Mouse (Mus musculus) lung, postnatal 0 days (tissue): Measurements from ENCODE around the gene Spryd3. TPM values are rescaled to one million over a fixed set of nuclear protein-coding genes. Genes with fewer than 3 reads are reported as not detected.
A peak's percentile ranks its signal among the peaks of the same experiment; 100 is the strongest.

Experiments used
- ATAC-seq: fragments of 200-750 bp; cut with Nextera tagmentation; 2 replicates; pipeline ENCODE4 v1.8.0; 2017; ENCODE audit warnings: moderate library complexity
- DNase-seq: peaks from one replicate; pipeline ENCODE4 v3.0.0-alpha.2; 2016; ENCODE audit warnings: low spot score
- H3K27ac ChIP-seq: fragments of 300-500 bp; sonication (generic); 2 replicates; pipeline ENCODE4 v1.5.1; 2014; ENCODE audit warnings: antibody characterized with exemption, mild to moderate bottlenecking, low read length, mixed read lengths
- H3K27me3 ChIP-seq: fragments of 300-500 bp; sonication (generic); replicated peaks from 2 replicates; pipeline ENCODE4 v1.6.1; 2014; ENCODE audit warnings: low read length, mixed read lengths; ENCODE audit not compliant: insufficient read depth
- H3K36me3 ChIP-seq: fragments of 300-500 bp; sonication (generic); 2 replicates; pipeline ENCODE4 v1.6.1; 2014; ENCODE audit warnings: low read length, mixed read lengths; ENCODE audit not compliant: insufficient read depth
- H3K4me1 ChIP-seq: fragments of 300-500 bp; sonication (generic); 2 replicates; pipeline ENCODE4 v1.6.1; 2014; ENCODE audit warnings: antibody characterized with exemption, low read depth, low read length, mixed read lengths; ENCODE audit not compliant: insufficient read depth
- H3K4me2 ChIP-seq: fragments of 300-500 bp; sonication (generic); replicated peaks from 2 replicates; pipeline ENCODE4 v1.6.1; 2014; ENCODE audit warnings: low read depth, mild to moderate bottlenecking, low read length, moderate library complexity, mixed read lengths
- H3K4me3 ChIP-seq: fragments of 300-500 bp; sonication (generic); 2 replicates; pipeline ENCODE4 v1.5.1; 2014; ENCODE audit warnings: low read depth, low read length
- H3K9ac ChIP-seq: fragments of 300-500 bp; sonication (generic); replicated peaks from 2 replicates; pipeline ENCODE4 v1.6.1; 2014; ENCODE audit warnings: low read depth, mild to moderate bottlenecking
- H3K9me3 ChIP-seq: fragments of 300-500 bp; sonication (generic); 2 replicates; pipeline ENCODE4 v1.6.1; 2016; ENCODE audit warnings: low read length, mixed read lengths
- CTCF ChIP-seq: IDR thresholded peaks from 2 replicates; pipeline ENCODE4 v1.5.1; 2016; ENCODE audit warnings: antibody characterized with exemption, mild to moderate bottlenecking
- EP300 ChIP-seq: IDR thresholded peaks from 2 replicates; pipeline ENCODE4 v1.6.1; 2016; ENCODE audit warnings: antibody characterized with exemption, mild to moderate bottlenecking, control low read depth
- WGBS: fragments of 180-500 bp; shearing (Covaris S2); extraction: QIAGEN DNeasy Blood & Tissue Kit; methylation state at CpG from one replicate; pipeline ENCODE4 v1.1.7; 2014; 5-methylcytosine and 5-hydroxymethylcytosine counted together
- polyA plus RNA-seq: library from polyadenylated mRNA; unstranded; fragments of >200 nt; fragmentation: Nextera tagmentation; extraction: Ambion mirVana; gene quantifications from 2 replicates; pipeline ENCODE4 v1.2.1, GENCODE M21; 2015

Spryd3 gene
- polyA plus RNA-seq, 1 experiment from 2014 or later = 22.2 TPM

DNA sequence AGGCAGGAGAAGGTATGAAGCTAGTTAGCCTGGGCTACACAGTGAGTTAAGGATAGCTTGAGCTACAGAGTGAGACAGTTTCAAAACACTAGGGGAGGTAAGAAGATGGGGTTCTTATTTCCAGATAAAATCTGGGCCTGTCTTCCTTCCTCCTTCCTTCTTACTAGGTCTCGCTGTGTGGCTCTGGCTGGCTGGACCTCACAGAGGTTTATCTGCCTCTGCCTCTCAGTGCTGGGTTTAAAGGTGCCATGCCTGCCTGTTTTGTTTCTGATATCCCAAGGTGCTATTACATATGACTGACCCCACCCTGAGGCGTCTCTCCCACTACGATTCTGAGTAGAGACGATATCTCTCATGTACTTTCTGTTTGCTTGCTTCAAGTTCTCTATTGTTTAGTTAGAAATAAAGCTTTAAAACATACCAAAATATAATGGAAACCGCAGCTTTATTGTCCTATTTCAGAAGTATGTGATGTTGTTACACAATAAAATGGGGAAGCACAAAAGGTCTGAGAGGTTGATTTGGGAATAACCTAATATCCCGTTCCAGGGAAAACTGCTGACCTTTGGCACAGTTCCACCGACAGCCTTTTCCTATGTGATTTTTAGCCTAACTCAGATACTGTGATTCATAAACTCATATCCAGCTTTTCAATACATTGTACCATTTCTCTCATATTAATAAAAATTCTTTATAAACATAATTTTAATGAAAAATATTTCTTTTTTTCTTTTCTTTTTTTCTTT lies 40.7 kb upstream of the Spryd3 start:
- ATAC-seq (no peak), DNase-seq (peak; percentile 32)
- Histone ChIP-seq H3K9me3 (no peaks in the 10 kb centered on the region), H3K9ac (no peak overlapping the region), H3K4me3 (no peak overlapping the region), H3K36me3 (no peaks in the 10 kb centered on the region), H3K4me2 (no peak overlapping the region), H3K27ac (peak overlapping the region; percentile 27; the same call in 1 of the 2 replicates), H3K27me3 (no peaks in the 10 kb centered on the region), H3K4me1 (no peaks in the 10 kb centered on the region)
- WGBS = 63% methylated on average over 7 of the region's 7 CpGs
- no peak for TF ChIP-seq CTCF
- TF ChIP-seq EP300 = no peak

DNA sequence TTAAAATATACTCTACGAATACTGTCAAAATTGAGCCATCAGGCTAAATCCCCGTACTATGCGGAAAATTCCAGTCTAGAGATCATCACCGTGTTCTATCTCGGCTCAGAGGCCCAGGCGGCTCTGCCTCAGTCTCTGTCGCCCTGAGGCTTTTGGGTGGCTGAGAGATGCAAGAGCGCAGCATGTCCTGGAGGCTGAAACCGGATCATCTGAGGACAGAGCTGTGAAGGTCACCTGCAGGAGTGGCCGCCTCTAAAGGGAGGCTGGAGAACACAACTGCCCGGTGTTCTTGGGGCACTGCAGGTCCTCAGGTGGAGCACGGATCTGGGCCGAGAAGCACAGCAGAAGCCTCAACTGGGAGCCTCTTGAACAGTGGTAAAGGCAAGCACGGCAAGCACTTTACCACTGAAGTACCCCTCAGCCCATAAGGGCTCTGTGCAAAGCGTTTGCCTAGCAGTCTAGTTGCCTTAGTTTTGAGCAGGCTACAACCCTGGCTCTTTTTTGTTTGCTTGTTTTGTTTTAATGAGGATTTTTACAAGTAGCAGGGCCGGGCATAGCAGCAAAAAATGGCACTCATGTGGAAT lies 39.8 kb upstream of the Spryd3 start:
- no peak overlapping the region for H3K9ac ChIP-seq
- H3K9me3 ChIP-seq = no peaks in the 10 kb centered on the region
- H3K36me3 ChIP-seq = no peaks in the 10 kb centered on the region
- WGBS = 73% methylated on average over 16 of the region's 16 CpGs
- no peak overlapping the region for H3K4me3 ChIP-seq
- no peak overlapping the region for H3K4me2 ChIP-seq
- H3K27me3 ChIP-seq = no peaks in the 10 kb centered on the region
- no peaks in the 10 kb centered on the region for H3K4me1 ChIP-seq
- ATAC-seq = peak; percentile 78
- DNase-seq = peak; percentile 77
- no peak overlapping the region for H3K27ac ChIP-seq
- no peak for TF ChIP-seq CTCF
- TF ChIP-seq EP300 = no peak

DNA sequence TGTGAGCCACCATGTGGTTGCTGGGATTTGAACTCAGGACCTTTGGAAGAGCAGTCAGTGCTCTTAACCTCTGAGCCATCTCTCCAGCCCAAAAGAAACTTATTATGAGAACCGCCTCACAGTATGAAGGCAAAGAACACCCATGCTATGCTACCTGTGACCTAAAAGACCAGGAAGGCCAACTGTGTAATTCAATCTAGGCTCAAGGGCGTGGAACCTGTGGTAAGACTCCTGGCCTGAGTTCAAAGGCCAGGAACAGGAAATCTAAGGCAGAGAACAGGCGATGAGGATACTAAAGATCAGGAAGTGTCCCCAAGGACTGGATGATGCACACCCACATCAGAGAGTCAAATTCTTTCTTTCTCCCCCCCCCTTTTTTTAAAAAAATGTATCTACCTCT lies 37.5 kb upstream of the Spryd3 start:
- H3K4me2 ChIP-seq = no peak overlapping the region
- no peaks in the 10 kb centered on the region for H3K36me3 ChIP-seq
- ATAC-seq (no peak), DNase-seq (no peak)
- 82% methylated on average over 3 of the region's 3 CpGs for WGBS
- H3K9ac ChIP-seq = no peak overlapping the region
- H3K27ac ChIP-seq = no peak overlapping the region
- no peak overlapping the region for H3K4me3 ChIP-seq
- H3K27me3 ChIP-seq = no peaks in the 10 kb centered on the region
- no peak for TF ChIP-seq CTCF
- no peak for TF ChIP-seq EP300
- no peaks in the 10 kb centered on the region for H3K4me1 ChIP-seq
- no peaks in the 10 kb centered on the region for H3K9me3 ChIP-seq

- ATAC-seq = no peak
Observed at GRCm38 (mm10) chr15:102169064-102169463, 33.0 kb upstream of the Spryd3 start.

GRCm38 (mm10) chr15:102167620-102168021 lies 31.6 kb upstream of the Spryd3 start:
- no peak overlapping the region for H3K27ac ChIP-seq
- no peak overlapping the region for H3K9ac ChIP-seq
- H3K36me3 ChIP-seq = no peaks in the 10 kb centered on the region
- H3K4me3 ChIP-seq = no peak overlapping the region
- H3K4me2 ChIP-seq = no peak overlapping the region
- no peaks in the 10 kb centered on the region for H3K27me3 ChIP-seq
- H3K9me3 ChIP-seq = no peaks in the 10 kb centered on the region
- WGBS = 24% methylated on average over 6 of the region's 6 CpGs
- DNase-seq (peak; percentile 88), ATAC-seq (peak; percentile 93)
- H3K4me1 ChIP-seq = peaks cover 4% of the 10 kb centered on the region
- no peak for TF ChIP-seq EP300
- no peak for TF ChIP-seq CTCF

More at GRCm38 (mm10) chr15:102169064-102169463, 33.0 kb upstream of the Spryd3 start:
- Histone ChIP-seq H3K27me3 (no peaks in the 10 kb centered on the region), H3K9ac (no peak overlapping the region), H3K9me3 (no peaks in the 10 kb centered on the region), H3K4me1 (peaks cover 4% of the 10 kb centered on the region), H3K36me3 (no peaks in the 10 kb centered on the region), H3K27ac (no peak overlapping the region), H3K4me3 (no peak overlapping the region), H3K4me2 (no peak overlapping the region)
- TF ChIP-seq EP300 = no peak
- TF ChIP-seq CTCF = no peak
- DNase-seq = no peak
- WGBS = 68% methylated on average over 2 of the region's 2 CpGs

GRCm38 (mm10) chr15:102165468-102166100 lies 29.6 kb upstream of the Spryd3 start:
- TF ChIP-seq EP300 = no peak
- no peak for TF ChIP-seq CTCF
- Histone ChIP-seq H3K36me3 (no peaks in the 10 kb centered on the region), H3K27me3 (no peaks in the 10 kb centered on the region), H3K27ac (no peak overlapping the region), H3K4me2 (no peak overlapping the region), H3K9me3 (no peaks in the 10 kb centered on the region), H3K4me3 (no peak overlapping the region), H3K4me1 (peaks cover 4% of the 10 kb centered on the region), H3K9ac (no peak overlapping the region)
- no peak for DNase-seq
- no peak for ATAC-seq
- 34% methylated on average over 6 of the region's 6 CpGs for WGBS
